Mouse (Mus musculus) CD4-positive helper T cell, adult 2 months (primary cell): ENCODE data around the gene Klk11.
A peak's percentile ranks its signal among the peaks of the same experiment; 100 is the strongest.

Experiments
- DNase-seq: peaks from one replicate; pipeline ENCODE4 v3.0.0-alpha.2; 2012; ENCODE audit warnings: low read depth, missing footprints, low spot score

Gene Klk11

GRCm38 (mm10) chr7:43774364-43774763, at the start of gene Klk11:
Gene Klk11 (plus strand): TSS chr7:43774604.
- DNase-seq = no peak

- DNase-seq = no peak
Measured at GRCm38 (mm10) chr7:43747788-43748187, 26.6 kb upstream of the Klk11 start.

- no peak for DNase-seq
Measured at GRCm38 (mm10) chr7:43752806-43753205, 21.6 kb upstream of the Klk11 start.

GRCm38 (mm10) chr7:43766484-43766883, 7.9 kb upstream of the Klk11 start:
- no peak for DNase-seq

- no peak for DNase-seq
Measured at GRCm38 (mm10) chr7:43768597-43768996, 5.8 kb upstream of the Klk11 start, which contains the start of gene Klk12. Gene Klk12 (plus strand): TSS chr7:43768897.

GRCm38 (mm10) chr7:43769636-43770035, 4.8 kb upstream of the Klk11 start:
- DNase-seq = no peak

- DNase-seq = no peak
Measured at GRCm38 (mm10) chr7:43770701-43771100, 3.7 kb upstream of the Klk11 start.

GRCm38 (mm10) chr7:43771916-43772315, 2.5 kb upstream of the Klk11 start:
- no peak for DNase-seq

GRCm38 (mm10) chr7:43772901-43773300, 1.5 kb upstream of the Klk11 start:
- no peak for DNase-seq

GRCm38 (mm10) chr7:43774802-43775201, 398 bp downstream of the Klk11 start:
- no peak for DNase-seq

- DNase-seq = no peak
Measured at GRCm38 (mm10) chr7:43775311-43776057, 1.1 kb downstream of the Klk11 start.

- no peak for DNase-seq
Measured at GRCm38 (mm10) chr7:43776506-43776905, 2.1 kb downstream of the Klk11 start.

GRCm38 (mm10) chr7:43777423-43777822, 3.0 kb downstream of the Klk11 start:
- no peak for DNase-seq

- no peak for DNase-seq
Measured at GRCm38 (mm10) chr7:43778176-43778970, 4.0 kb downstream of the Klk11 start.

GRCm38 (mm10) chr7:43780241-43780640, 5.8 kb downstream of the Klk11 start:
- no peak for DNase-seq

GRCm38 (mm10) chr7:43780746-43781145, 6.3 kb downstream of the Klk11 start, which contains the start of gene Klk10:
Gene Klk10 (plus strand): TSS chr7:43781035.
- no peak for DNase-seq

- DNase-seq = no peak
Measured at GRCm38 (mm10) chr7:43781541-43781940, 7.1 kb downstream of the Klk11 start.

GRCm38 (mm10) chr7:43782275-43783265, 8.2 kb downstream of the Klk11 start:
- peak; percentile 67 for DNase-seq

GRCm38 (mm10) chr7:43785286-43785685, 10.9 kb downstream of the Klk11 start:
- DNase-seq = no peak

GRCm38 (mm10) chr7:43788096-43788495, 13.7 kb downstream of the Klk11 start:
- no peak for DNase-seq

- no peak for DNase-seq
Measured at GRCm38 (mm10) chr7:43789295-43789694, 14.9 kb downstream of the Klk11 start.
